Mouse (Mus musculus): Measurements from ENCODE around the gene Slc9a8. TPM values are rescaled to one million over a fixed set of nuclear protein-coding genes. Genes with fewer than 3 reads are reported as not detected.

The Slc9a8 gene
- polyA plus RNA-seq, 1 experiment from 2014 or later: 27.5 TPM

- no peak for ATAC-seq (ENCODE audit: low FRiP score, low read depth)
- no peak overlapping the region for H3K4me3 ChIP-seq
- H3K36me3 ChIP-seq: peaks cover 31% of the 10 kb centered on the region
- no peaks in the 10 kb centered on the region for H3K9me3 ChIP-seq
- H3K9ac ChIP-seq (replicated peaks): no peak overlapping the region
- H3K4me2 ChIP-seq (replicated peaks): no peak overlapping the region
- peaks cover 16% of the 10 kb centered on the region for H3K4me1 ChIP-seq
- H3K27me3 ChIP-seq: no peaks in the 10 kb centered on the region
- no peak overlapping the region for H3K27ac ChIP-seq (replicated peaks)
- WGBS: 88% methylated on average over 6 of the region's 6 CpGs
Measured at GRCm38 (mm10) chr2:167487994-167488393, 66.5 kb downstream of the Slc9a8 start.

DNA sequence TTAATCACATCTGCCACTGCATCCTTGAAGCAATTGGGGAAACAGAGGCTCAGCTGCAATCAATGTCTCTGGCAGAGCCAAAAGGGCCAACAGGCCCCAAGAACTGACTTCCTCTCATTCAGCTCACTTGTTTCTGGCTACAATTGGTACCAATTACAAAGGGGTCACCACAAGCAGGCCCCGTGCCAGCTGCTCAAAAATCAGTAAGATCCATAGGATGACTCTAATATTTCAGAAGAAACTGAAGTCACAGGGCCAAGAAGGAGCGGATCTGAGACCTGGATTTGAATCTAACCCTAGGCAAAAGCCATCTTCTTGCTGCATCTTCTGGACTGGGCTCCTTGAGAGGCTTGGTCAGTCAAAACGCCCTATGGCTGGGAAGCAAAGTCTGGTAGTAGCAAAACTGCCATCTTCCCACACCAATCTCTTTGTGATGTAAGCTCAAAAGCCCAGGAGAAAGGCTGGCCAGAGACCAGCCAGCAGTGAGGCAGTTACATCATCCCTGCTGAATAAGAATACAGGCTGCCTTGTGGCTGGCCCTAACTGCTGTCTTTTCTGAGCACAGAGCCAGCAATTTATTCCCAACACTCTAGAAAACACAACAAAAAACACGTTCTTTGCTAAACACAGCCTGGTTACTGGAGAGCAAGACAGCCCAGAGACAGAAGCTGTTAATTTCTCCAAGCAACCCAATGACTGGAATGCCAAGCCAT is 69.5 kb downstream of the Slc9a8 start:
- peak overlapping the region; percentile 88; the same call in 1 of the 2 replicates for H3K4me3 ChIP-seq
- 74% methylated on average over 4 of the region's 4 CpGs for WGBS
- peaks cover 22% of the 10 kb centered on the region for H3K4me1 ChIP-seq
- no peaks in the 10 kb centered on the region for H3K27me3 ChIP-seq
- H3K27ac ChIP-seq (replicated peaks): no peak overlapping the region
- H3K36me3 ChIP-seq: 0 out of 2 replicates have a peak, but pooled peaks cover 12% of the 10 kb centered on the region
- H3K9ac ChIP-seq (replicated peaks): peak overlapping the region; percentile 94
- no peak for ATAC-seq (ENCODE audit: low FRiP score, low read depth)
- peak overlapping the region; percentile 99 for H3K4me2 ChIP-seq (replicated peaks)
- no peaks in the 10 kb centered on the region for H3K9me3 ChIP-seq

GRCm38 (mm10) chr2:167491757-167492708 is 70.5 kb downstream of the Slc9a8 start, which contains the start of gene Rnf114:
Gene Rnf114 (plus strand): TSS chr2:167492645.
- Histone ChIP-seq H3K4me2 (replicated peaks) (peak within 1 kb of the TSS; percentile 99), H3K36me3 (0 out of 2 replicates have a peak, but pooled peaks cover 12% of the 10 kb centered on the region), H3K4me1 (peaks cover 22% of the 10 kb centered on the region), H3K27me3 (no peaks in the 10 kb centered on the region), H3K4me3 (peak within 1 kb of the TSS; percentile 88), H3K9ac (replicated peaks) (peak within 1 kb of the TSS; percentile 94), H3K9me3 (no peaks in the 10 kb centered on the region), H3K27ac (replicated peaks) (peak within 1 kb of the TSS; percentile 99)
- WGBS: 4% methylated on average over 52 of the region's 52 CpGs
- ATAC-seq (ENCODE audit: low FRiP score, low read depth): peak; percentile 35

GRCm38 (mm10) chr2:167492713-167493636 is 71.5 kb downstream of the Slc9a8 start, which contains the start of gene Spata2:
Gene Spata2 (minus strand): TSS chr2:167492887.
- WGBS: 1% methylated on average over 63 of the region's 63 CpGs
- peak; percentile 81 for ATAC-seq (ENCODE audit: low FRiP score, low read depth)
- H3K4me3 ChIP-seq: peak within 1 kb of the TSS; percentile 88

DNA sequence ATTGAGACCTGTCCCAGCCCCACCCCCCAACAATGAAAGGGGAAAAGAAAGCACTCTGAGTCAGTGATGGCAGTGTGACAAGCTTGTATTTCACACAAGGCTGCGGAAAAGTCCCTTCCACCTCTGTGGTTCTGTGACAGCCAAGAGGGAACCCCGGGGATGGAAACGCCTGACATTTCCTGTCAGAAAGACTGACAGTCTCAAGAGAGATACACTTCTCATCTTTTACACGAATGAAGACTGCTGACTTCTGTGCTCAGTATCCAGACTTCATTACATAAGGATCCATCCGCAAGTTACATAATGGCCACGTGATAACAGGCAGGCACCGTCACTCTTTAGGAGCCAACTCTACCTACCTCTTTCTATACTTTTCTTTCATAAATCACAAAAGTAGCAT is 74.9 kb downstream of the Slc9a8 start:
- no peak for ATAC-seq (ENCODE audit: low FRiP score, low read depth)
- Histone ChIP-seq H3K4me2 (replicated peaks) (no peak overlapping the region), H3K36me3 (0 out of 2 replicates have a peak, but pooled peaks cover 4% of the 10 kb centered on the region), H3K4me1 (peaks cover 13% of the 10 kb centered on the region), H3K9me3 (no peaks in the 10 kb centered on the region), H3K9ac (replicated peaks) (no peak overlapping the region), H3K27me3 (no peaks in the 10 kb centered on the region), H3K27ac (replicated peaks) (no peak overlapping the region), H3K4me3 (no peak overlapping the region)
- WGBS: 87% methylated on average over 7 of the region's 7 CpGs

More at GRCm38 (mm10) chr2:167492713-167493636, 71.5 kb downstream of the Slc9a8 start, which contains the start of gene Spata2:
- H3K27me3 ChIP-seq: no peaks in the 10 kb centered on the region
- H3K9me3 ChIP-seq: no peaks in the 10 kb centered on the region
- 0 out of 2 replicates have a peak, but pooled peaks cover 7% of the 10 kb centered on the region for H3K36me3 ChIP-seq
- H3K4me1 ChIP-seq: peaks cover 22% of the 10 kb centered on the region
- peak within 1 kb of the TSS; percentile 94 for H3K9ac ChIP-seq (replicated peaks)
- H3K4me2 ChIP-seq (replicated peaks): peak within 1 kb of the TSS; percentile 99
- peak within 1 kb of the TSS; percentile 99 for H3K27ac ChIP-seq (replicated peaks)

DNA sequence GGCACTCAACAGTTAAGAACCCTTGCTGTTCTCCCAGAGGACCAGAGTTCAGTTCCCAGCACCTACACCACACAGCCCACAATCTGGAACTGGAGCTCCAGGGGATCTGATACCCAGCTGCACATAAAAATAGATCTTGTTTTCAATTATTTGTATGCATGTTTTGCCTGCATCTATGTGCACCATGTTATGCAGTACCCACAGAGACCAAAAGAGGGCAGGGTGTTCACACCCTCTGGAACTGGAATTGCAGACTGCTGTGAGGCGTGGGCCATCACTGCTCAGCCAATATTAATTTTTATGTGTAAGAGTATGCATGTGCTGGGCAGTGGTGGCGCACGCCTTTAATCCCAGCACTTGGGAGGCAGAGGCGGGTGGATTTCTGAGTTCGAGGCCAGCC is 75.8 kb downstream of the Slc9a8 start:
- Histone ChIP-seq H3K36me3 (0 out of 2 replicates have a peak, but pooled peaks cover 4% of the 10 kb centered on the region), H3K4me3 (no peak overlapping the region), H3K4me1 (0 out of 2 replicates have a peak, but pooled peaks cover 6% of the 10 kb centered on the region), H3K4me2 (replicated peaks) (no peak overlapping the region), H3K27ac (replicated peaks) (no peak overlapping the region), H3K9ac (replicated peaks) (no peak overlapping the region), H3K27me3 (no peaks in the 10 kb centered on the region), H3K9me3 (no peaks in the 10 kb centered on the region)
- whole genome bisulfite sequencing: 75% methylated on average over 5 of the region's 5 CpGs
- ATAC-seq (ENCODE audit: low FRiP score, low read depth): no peak

DNA sequence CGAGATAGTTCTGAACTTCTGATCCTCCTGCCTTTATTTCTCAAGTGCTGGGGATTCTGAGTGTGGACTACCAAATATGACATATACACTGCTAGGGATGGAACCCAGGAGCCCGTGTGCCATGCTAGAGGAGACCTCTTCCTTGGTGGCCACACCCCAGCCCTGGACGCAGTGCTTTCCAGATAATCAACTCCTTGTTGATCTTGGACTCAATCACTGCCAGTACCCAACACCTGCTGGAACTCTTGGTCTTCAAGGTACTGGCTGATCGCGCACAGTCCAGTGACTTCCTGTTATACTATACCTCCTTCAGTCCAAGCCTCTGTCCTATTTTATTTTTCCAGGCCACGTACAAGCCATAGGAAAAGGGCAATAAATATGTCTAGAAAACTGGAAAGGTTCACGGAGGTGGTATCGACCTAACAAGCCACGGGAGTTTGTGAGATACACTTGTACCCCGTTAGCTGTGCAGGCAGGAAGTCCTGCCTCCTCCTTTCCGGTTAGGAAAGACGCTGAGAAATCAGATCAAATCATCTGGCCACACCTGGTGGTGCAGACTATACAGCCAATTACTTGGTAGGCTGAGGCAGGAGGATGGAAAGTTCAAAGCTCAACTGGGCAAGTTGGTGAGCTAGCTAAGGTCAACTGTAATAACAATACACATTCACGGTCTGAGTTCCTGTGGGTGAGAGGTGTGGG is 81.2 kb downstream of the Slc9a8 start:
- H3K4me2 ChIP-seq (replicated peaks): peak overlapping the region; percentile 92
- no peak for ATAC-seq (ENCODE audit: low FRiP score, low read depth)
- peaks cover 15% of the 10 kb centered on the region for H3K36me3 ChIP-seq
- 54% methylated on average over 13 of the region's 13 CpGs for WGBS
- H3K9ac ChIP-seq (replicated peaks): peak overlapping the region; percentile 95
- H3K27me3 ChIP-seq: no peaks in the 10 kb centered on the region
- H3K27ac ChIP-seq (replicated peaks): 0 out of 2 replicates have a peak overlapping the region, but pooled peaks have one; percentile 80
- H3K9me3 ChIP-seq: no peaks in the 10 kb centered on the region
- H3K4me1 ChIP-seq: peaks cover 28% of the 10 kb centered on the region
- peak overlapping the region; percentile 95 for H3K4me3 ChIP-seq

DNA sequence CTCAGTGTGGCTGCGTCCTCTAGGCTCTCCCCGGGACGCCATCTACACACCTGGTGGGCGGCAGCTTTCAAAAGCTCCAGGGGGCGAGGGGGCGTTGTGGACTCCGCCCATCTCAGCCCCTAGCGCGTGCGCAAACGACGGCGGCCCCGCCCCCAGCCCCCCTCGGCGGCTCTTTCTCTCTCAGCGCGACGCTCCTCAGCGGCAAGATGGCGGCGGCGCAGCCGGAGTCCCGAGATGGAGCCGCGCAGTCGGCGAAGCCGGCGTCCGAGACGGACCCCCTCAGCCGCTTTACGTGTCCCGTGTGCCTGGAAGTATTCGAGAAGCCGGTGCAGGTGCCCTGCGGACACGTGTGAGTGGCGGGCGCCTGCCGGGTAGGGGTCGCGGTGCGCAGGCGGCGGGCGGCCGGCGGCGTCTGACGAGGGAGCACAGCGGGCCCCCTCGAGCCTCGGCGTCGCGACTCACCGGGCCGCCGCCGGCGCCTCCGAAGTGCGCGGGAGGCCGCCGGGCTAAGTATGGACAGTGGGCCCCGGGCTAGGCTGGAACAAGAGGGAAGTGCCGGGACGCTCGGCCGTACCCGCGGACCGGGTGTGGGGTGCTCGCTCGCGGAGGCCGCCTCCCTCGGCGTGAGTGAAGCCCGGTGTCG is 81.9 kb downstream of the Slc9a8 start:
- H3K9ac ChIP-seq (replicated peaks): peak overlapping the region; percentile 95
- peak overlapping the region; percentile 92 for H3K4me2 ChIP-seq (replicated peaks)
- ATAC-seq (ENCODE audit: low FRiP score, low read depth): peak; percentile 88
- H3K9me3 ChIP-seq: no peaks in the 10 kb centered on the region
- H3K27ac ChIP-seq (replicated peaks): peak overlapping the region; percentile 80
- peaks cover 28% of the 10 kb centered on the region for H3K4me1 ChIP-seq
- WGBS: under 1% methylated on average over 81 of the region's 85 CpGs
- H3K4me3 ChIP-seq: peak overlapping the region; percentile 95
- H3K36me3 ChIP-seq: peaks cover 21% of the 10 kb centered on the region
- H3K27me3 ChIP-seq: no peaks in the 10 kb centered on the region

DNA sequence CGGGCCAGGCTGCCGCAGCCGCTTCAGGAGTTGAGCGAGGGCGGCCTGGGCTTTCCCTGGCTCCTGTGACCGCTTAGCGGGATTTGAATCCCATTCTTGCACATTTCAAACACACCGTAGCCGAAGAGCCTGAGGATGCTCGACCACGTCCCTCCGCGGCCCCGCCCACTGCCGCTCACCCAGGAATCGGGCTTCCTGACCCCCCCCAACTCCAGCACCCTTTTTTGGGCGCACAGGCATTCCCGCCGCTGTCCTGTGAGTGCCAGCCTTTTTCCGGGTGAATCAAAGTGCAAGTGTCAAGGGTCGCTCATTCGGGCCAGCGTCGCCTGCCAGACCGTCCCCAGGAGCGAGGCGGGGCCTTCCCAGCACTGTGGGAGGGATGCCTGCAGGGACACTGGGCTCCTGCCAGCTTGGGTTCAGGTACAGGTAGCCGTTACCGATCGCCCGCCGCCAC is 82.4 kb downstream of the Slc9a8 start:
- Histone ChIP-seq H3K36me3 (peaks cover 27% of the 10 kb centered on the region), H3K4me3 (peak overlapping the region; percentile 95), H3K27ac (replicated peaks) (peak overlapping the region; percentile 80), H3K4me2 (replicated peaks) (peak overlapping the region; percentile 92), H3K4me1 (peaks cover 28% of the 10 kb centered on the region), H3K9me3 (no peaks in the 10 kb centered on the region), H3K27me3 (no peaks in the 10 kb centered on the region), H3K9ac (replicated peaks) (peak overlapping the region; percentile 95)
- peak; percentile 21 for ATAC-seq (ENCODE audit: low FRiP score, low read depth)
- under 1% methylated on average over 32 of the region's 32 CpGs for WGBS

DNA sequence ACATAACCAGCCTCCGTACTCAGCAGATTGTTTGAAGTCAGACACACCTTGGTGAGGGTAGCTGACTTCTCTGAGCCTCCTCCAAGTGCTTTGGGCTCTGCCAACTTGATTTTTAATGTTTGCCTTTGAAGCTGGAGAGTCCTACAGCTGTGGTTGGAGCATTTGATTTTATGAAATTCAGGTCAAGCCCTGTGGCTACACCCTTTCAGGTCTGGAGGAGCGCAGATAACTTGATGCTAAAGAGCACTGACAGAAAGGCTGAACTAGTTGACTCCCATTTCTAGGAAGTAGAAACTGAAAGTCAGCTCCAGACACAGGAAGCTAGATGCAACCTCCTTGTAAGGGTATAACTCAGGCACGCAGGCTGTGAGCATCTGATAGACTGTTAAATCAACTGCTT is 83.6 kb downstream of the Slc9a8 start:
- Histone ChIP-seq H3K36me3 (peaks cover 39% of the 10 kb centered on the region), H3K4me2 (replicated peaks) (peak overlapping the region; percentile 92), H3K4me3 (peak overlapping the region; percentile 95), H3K27ac (replicated peaks) (no peak overlapping the region), H3K4me1 (peaks cover 28% of the 10 kb centered on the region), H3K27me3 (no peaks in the 10 kb centered on the region), H3K9ac (replicated peaks) (0 out of 2 replicates have a peak overlapping the region, but pooled peaks have one; percentile 11), H3K9me3 (no peaks in the 10 kb centered on the region)
- WGBS: 85% methylated on average over 3 of the region's 3 CpGs
- ATAC-seq (ENCODE audit: low FRiP score, low read depth): no peak
